Mouse (Mus musculus): ENCODE measurements around the gene Atp6v0b. TPM values are rescaled to one million over a fixed set of nuclear protein-coding genes. Genes with fewer than 3 reads are reported as not detected.

Atp6v0b gene
- polyA plus RNA-seq, 1 experiment from 2014 or later, result 162 TPM

GRCm38 (mm10) chr4:117843101-117843500 lies 44.0 kb downstream of the Atp6v0b start:
- WGBS, result 92% methylated on average over 5 of the region's 5 CpGs
- DNase-seq (ENCODE audit: low spot score), result no peak
- no peaks in the 10 kb centered on the region for H3K27me3 ChIP-seq (replicated peaks; ENCODE audit: low read depth, poor library complexity, severe bottlenecking)
- peaks cover 11% of the 10 kb centered on the region; the same call in 1 of the 2 replicates for H3K36me3 ChIP-seq (replicated peaks)
- peaks cover 7% of the 10 kb centered on the region for H3K4me1 ChIP-seq
- H3K27ac ChIP-seq (replicated peaks), result no peak overlapping the region
- H3K9me3 ChIP-seq, result no peaks in the 10 kb centered on the region
- no peak overlapping the region for H3K4me3 ChIP-seq

GRCm38 (mm10) chr4:117841566-117841965 lies 45.6 kb downstream of the Atp6v0b start:
- Histone ChIP-seq H3K27me3 (replicated peaks; ENCODE audit: low read depth, poor library complexity, severe bottlenecking) (no peaks in the 10 kb centered on the region), H3K27ac (replicated peaks) (no peak overlapping the region), H3K9me3 (no peaks in the 10 kb centered on the region), H3K4me3 (no peak overlapping the region), H3K36me3 (replicated peaks) (peaks cover 11% of the 10 kb centered on the region; the same call in 1 of the 2 replicates), H3K4me1 (0 out of 2 replicates have a peak, but pooled peaks cover 3% of the 10 kb centered on the region)
- 80% methylated on average over 3 of the region's 3 CpGs for WGBS
- DNase-seq (ENCODE audit: low spot score), result no peak

GRCm38 (mm10) chr4:117840821-117841220 lies 46.3 kb downstream of the Atp6v0b start:
- no peaks in the 10 kb centered on the region for H3K27me3 ChIP-seq (replicated peaks; ENCODE audit: low read depth, poor library complexity, severe bottlenecking)
- 90% methylated on average over 5 of the region's 5 CpGs for WGBS
- no peak for DNase-seq (ENCODE audit: low spot score)

GRCm38 (mm10) chr4:117839366-117839765 lies 47.8 kb downstream of the Atp6v0b start:
- no peaks in the 10 kb centered on the region for H3K36me3 ChIP-seq (replicated peaks)
- peaks cover 23% of the 10 kb centered on the region for H3K4me1 ChIP-seq
- WGBS, result 78% methylated on average over 6 of the region's 6 CpGs
- H3K27ac ChIP-seq (replicated peaks), result no peak overlapping the region
- no peak for DNase-seq (ENCODE audit: low spot score)
- no peak overlapping the region for H3K4me3 ChIP-seq
- peaks cover 5% of the 10 kb centered on the region for H3K27me3 ChIP-seq (replicated peaks; ENCODE audit: low read depth, poor library complexity, severe bottlenecking)
- no peaks in the 10 kb centered on the region for H3K9me3 ChIP-seq

More at GRCm38 (mm10) chr4:117840821-117841220, 46.3 kb downstream of the Atp6v0b start:
- Histone ChIP-seq H3K27ac (replicated peaks) (no peak overlapping the region), H3K9me3 (no peaks in the 10 kb centered on the region), H3K4me1 (peaks cover 8% of the 10 kb centered on the region; the same call in 1 of the 2 replicates), H3K4me3 (no peak overlapping the region), H3K36me3 (replicated peaks) (peaks cover 7% of the 10 kb centered on the region; the same call in 1 of the 2 replicates)

- H3K4me1 ChIP-seq, result peaks cover 27% of the 10 kb centered on the region
- peaks cover 18% of the 10 kb centered on the region for H3K27me3 ChIP-seq (replicated peaks; ENCODE audit: low read depth, poor library complexity, severe bottlenecking)
- no peaks in the 10 kb centered on the region for H3K9me3 ChIP-seq
- WGBS, result 66% methylated on average over 4 of the region's 4 CpGs
- H3K36me3 ChIP-seq (replicated peaks), result no peaks in the 10 kb centered on the region
- H3K4me3 ChIP-seq, result peak overlapping the region; percentile 85; the same call in 1 of the 2 replicates
- 0 out of 2 replicates have a peak overlapping the region, but pooled peaks have one; percentile 91 for H3K27ac ChIP-seq (replicated peaks)
- no peak for DNase-seq (ENCODE audit: low spot score)
Observed at GRCm38 (mm10) chr4:117837271-117837670, 49.9 kb downstream of the Atp6v0b start.

- Histone ChIP-seq H3K4me1 (peaks cover 27% of the 10 kb centered on the region), H3K9me3 (no peaks in the 10 kb centered on the region), H3K4me3 (peak overlapping the region; percentile 85), H3K27ac (replicated peaks) (peak overlapping the region; percentile 91), H3K27me3 (replicated peaks; ENCODE audit: low read depth, poor library complexity, severe bottlenecking) (peaks cover 27% of the 10 kb centered on the region), H3K36me3 (replicated peaks) (no peaks in the 10 kb centered on the region)
- under 1% methylated on average over 48 of the region's 48 CpGs for WGBS
- DNase-seq (ENCODE audit: low spot score), result peak; percentile 94
Observed at GRCm38 (mm10) chr4:117836204-117836767, 50.8 kb downstream of the Atp6v0b start.

- Histone ChIP-seq H3K27me3 (replicated peaks; ENCODE audit: low read depth, poor library complexity, severe bottlenecking) (peaks cover 34% of the 10 kb centered on the region), H3K36me3 (replicated peaks) (no peaks in the 10 kb centered on the region), H3K4me1 (peaks cover 27% of the 10 kb centered on the region), H3K9me3 (no peaks in the 10 kb centered on the region), H3K4me3 (peak overlapping the region; percentile 85), H3K27ac (replicated peaks) (peak overlapping the region; percentile 91)
- peak; percentile 62 for DNase-seq (ENCODE audit: low spot score)
- under 1% methylated on average over 60 of the region's 60 CpGs for whole genome bisulfite sequencing
Observed at GRCm38 (mm10) chr4:117835531-117836111, 51.5 kb downstream of the Atp6v0b start.

- H3K36me3 ChIP-seq (replicated peaks), result no peaks in the 10 kb centered on the region
- H3K4me1 ChIP-seq, result peaks cover 32% of the 10 kb centered on the region
- H3K4me3 ChIP-seq, result peak overlapping the region; percentile 85
- H3K27me3 ChIP-seq (replicated peaks; ENCODE audit: low read depth, poor library complexity, severe bottlenecking), result peaks cover 40% of the 10 kb centered on the region
- DNase-seq (ENCODE audit: low spot score), result peak; percentile 89
- under 1% methylated on average over 36 of the region's 36 CpGs for WGBS
- H3K9me3 ChIP-seq, result no peaks in the 10 kb centered on the region
- H3K27ac ChIP-seq (replicated peaks), result peak overlapping the region; percentile 91
Observed at GRCm38 (mm10) chr4:117834845-117835530, 52.1 kb downstream of the Atp6v0b start.

- Histone ChIP-seq H3K9me3 (no peaks in the 10 kb centered on the region), H3K4me1 (peaks cover 37% of the 10 kb centered on the region), H3K27ac (replicated peaks) (peak within 1 kb of the TSS; percentile 91), H3K4me3 (peak within 1 kb of the TSS; percentile 85), H3K27me3 (replicated peaks; ENCODE audit: low read depth, poor library complexity, severe bottlenecking) (peaks cover 44% of the 10 kb centered on the region), H3K36me3 (replicated peaks) (no peaks in the 10 kb centered on the region)
- no peak for DNase-seq (ENCODE audit: low spot score)
- WGBS, result 22% methylated on average over 3 of the region's 3 CpGs
Observed at GRCm38 (mm10) chr4:117834457-117834844, 52.7 kb downstream of the Atp6v0b start, which contains the start of gene Slc6a9. Gene Slc6a9, plus strand, starts transcription at chr4:117834506.

Other genes starting within 250 kb of the Atp6v0b start
- 78.4 and 80.0 TPM in 2 replicates for gene Dmap1, start 205.1 kb downstream of the Atp6v0b start, polyA plus RNA-seq (2016; fragmentation: Nextera tagmentation; extraction: Ambion mirVana)
- gene Gm12845, start 162.9 kb downstream of the Atp6v0b start, polyA plus RNA-seq (2016; fragmentation: Nextera tagmentation; extraction: Ambion mirVana), result not detected in 2 replicates
- gene Klf17, start 121.7 kb downstream of the Atp6v0b start, polyA plus RNA-seq (2016; fragmentation: Nextera tagmentation; extraction: Ambion mirVana), result not detected in 2 replicates
- 8.2 and 10.2 TPM in 2 replicates for gene Slc6a9, start 52.8 kb downstream of the Atp6v0b start, polyA plus RNA-seq (2016; fragmentation: Nextera tagmentation; extraction: Ambion mirVana)
- 1.4 and 1.7 TPM in 2 replicates for gene Ccdc24, start 14.8 kb downstream of the Atp6v0b start, polyA plus RNA-seq (2016; fragmentation: Nextera tagmentation; extraction: Ambion mirVana)
- gene B4galt2, start 3.8 kb downstream of the Atp6v0b start, polyA plus RNA-seq (2016; fragmentation: Nextera tagmentation; extraction: Ambion mirVana), result 24.7 and 27.2 TPM in 2 replicates
- 24.8 and 26.6 TPM in 2 replicates for gene Dph2, start 4.7 kb upstream of the Atp6v0b start, polyA plus RNA-seq (2016; fragmentation: Nextera tagmentation; extraction: Ambion mirVana)
- gene Ipo13, start 27.7 kb upstream of the Atp6v0b start, polyA plus RNA-seq (2016; fragmentation: Nextera tagmentation; extraction: Ambion mirVana), result 62.8 and 72.3 TPM in 2 replicates
- gene Artn, start 42.4 kb upstream of the Atp6v0b start, polyA plus RNA-seq (2016; fragmentation: Nextera tagmentation; extraction: Ambion mirVana), result 3.1 and 6.7 TPM in 2 replicates
- 7.1 and 7.4 TPM in 2 replicates for gene St3gal3, start 247.6 kb upstream of the Atp6v0b start, polyA plus RNA-seq (2016; fragmentation: Nextera tagmentation; extraction: Ambion mirVana)

Measured in embryonic facial prominence, embryonic 10.5 days (tissue).